Mouse (Mus musculus) splenic B cell, adult 2 months (primary cell): ENCODE measurements around the gene Ifna6.
"Not testable (repeated sequence)": the region's sequence is repeated elsewhere in the genome, so short reads cannot be mapped to it uniquely, and the experiment has no call there.

Source experiments
- DNase-seq: peaks from one replicate; pipeline ENCODE4 v3.0.0-alpha.2; 2011; ENCODE audit warnings: low read depth, low spot score
- H3K27me3 ChIP-seq: 2 replicates; pipeline ENCODE4 v1.6.1; 2012; ENCODE audit warnings: mild to moderate bottlenecking, low read length, moderate library complexity, mixed read lengths; ENCODE audit not compliant: control insufficient read depth, poor library complexity, insufficient read depth, severe bottlenecking
- H3K36me3 ChIP-seq: 2 replicates; pipeline ENCODE4 v1.6.1; 2012; ENCODE audit warnings: mild to moderate bottlenecking, low read length, moderate library complexity, mixed read lengths; ENCODE audit not compliant: control insufficient read depth, poor library complexity, insufficient read depth, severe bottlenecking

Gene Ifna6

DNA sequence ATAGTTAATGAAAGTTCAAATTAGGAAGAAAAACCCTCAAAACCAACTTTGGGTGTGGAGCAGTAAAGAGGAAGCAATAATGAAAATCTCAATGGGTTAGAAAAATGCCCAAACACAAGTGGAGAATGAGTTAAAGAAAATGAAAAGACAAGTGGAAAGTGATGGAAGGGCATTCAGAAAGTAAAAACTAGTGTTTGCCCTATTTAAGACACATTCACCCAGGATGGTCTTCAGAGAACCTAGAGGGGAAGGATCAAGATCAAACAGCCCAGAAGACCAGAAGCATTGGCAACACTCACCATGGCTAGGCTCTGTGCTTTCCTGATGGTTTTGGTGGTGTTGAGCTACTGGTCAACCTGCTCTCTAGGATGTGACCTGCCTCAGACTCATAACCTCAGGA is at the start of gene Ifna6:
TSS of gene Ifna6 (plus strand) at position 301 of the 400 bp plus-strand sequence.
- DNase-seq, H3K27me3 ChIP-seq, H3K36me3 ChIP-seq: not testable (repeated sequence)

DNA sequence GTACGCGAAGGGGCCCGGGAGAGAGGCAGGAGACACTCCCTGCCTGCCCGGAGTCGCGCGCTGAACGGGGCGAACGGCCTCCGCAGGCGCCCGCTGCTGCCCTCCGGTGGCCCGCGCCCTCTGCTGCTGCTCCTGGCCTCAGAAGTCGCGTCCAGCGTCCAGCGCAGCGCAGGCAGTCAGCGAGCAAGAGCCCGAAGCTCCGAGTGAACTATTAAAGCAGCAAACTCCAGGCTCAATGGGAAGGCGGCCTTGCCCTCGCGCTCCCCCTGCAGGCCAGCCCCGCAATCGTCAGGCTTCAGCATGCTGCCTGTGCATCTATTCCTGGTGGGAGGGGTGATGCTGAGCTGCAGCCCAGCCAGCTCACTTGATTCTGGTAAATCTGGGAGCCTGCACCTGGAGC is 47.7 kb upstream of the Ifna6 start, which contains the start of gene Gm13272:
TSS of gene Gm13272 (plus strand) at position 301 of the 400 bp plus-strand sequence.
- not testable (repeated sequence) for DNase-seq, H3K36me3 ChIP-seq, H3K27me3 ChIP-seq

DNA sequence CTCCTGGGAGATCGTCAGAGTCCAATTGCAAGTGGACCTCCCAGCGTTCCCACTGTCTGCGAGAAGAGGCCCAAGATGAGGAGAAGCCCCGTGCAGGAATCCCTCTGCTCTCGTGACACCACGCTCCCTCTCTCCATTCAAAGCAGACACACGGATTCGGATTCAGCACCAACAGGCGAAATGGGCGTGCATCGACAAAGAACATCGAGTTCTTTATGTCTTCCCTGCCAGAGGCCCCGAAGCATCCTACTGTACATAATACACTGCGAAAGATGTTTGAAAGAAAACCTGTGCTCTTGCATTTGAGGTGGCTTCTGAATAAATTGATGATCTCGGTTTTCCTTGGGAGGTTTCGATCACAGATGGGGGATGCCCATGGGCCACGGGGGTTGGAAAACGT is 46.9 kb upstream of the Ifna6 start:
- not testable (repeated sequence) for DNase-seq, H3K27me3 ChIP-seq, H3K36me3 ChIP-seq

DNA sequence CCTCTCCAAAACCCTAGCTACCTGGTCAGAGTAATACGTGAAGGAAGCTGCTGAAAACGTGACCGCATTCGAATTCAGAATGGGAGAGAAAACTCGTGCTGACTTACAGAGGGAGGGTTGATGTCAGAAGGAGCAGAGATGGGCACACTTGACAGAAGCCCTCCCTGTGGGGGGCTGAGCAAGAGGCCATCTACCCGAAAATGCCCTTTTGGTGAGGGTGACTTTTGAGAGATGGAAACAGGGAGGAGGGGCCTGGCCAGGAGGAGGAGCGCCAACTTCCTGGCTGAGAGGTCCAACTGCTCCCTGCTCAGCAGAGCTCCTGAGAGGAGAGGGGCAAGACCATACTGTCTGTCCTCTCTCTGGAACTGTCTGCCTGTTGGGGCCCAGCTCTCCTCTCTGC is 45.4 kb upstream of the Ifna6 start, which contains the start of gene Ifnz:
TSS of gene Ifnz (plus strand) at position 301 of the 400 bp plus-strand sequence.
- not testable (repeated sequence) for H3K27me3 ChIP-seq, DNase-seq, H3K36me3 ChIP-seq

DNA sequence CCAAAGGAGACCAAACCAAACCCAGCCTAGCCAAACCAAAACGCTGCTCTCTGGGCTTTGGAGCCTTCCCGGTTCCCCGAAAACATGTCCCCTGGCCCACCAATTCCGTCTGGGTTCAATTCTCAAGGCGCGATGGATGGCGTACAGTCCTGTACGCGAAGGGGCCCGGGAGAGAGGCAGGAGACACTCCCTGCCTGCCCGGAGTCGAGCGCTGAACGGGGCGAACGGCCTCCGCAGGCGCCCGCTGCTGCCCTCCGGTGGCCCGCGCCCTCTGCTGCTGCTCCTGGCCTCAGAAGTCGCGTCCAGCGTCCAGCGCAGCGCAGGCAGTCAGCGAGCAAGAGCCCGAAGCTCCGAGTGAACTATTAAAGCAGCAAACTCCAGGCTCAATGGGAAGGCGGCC is 44.9 kb upstream of the Ifna6 start:
- H3K36me3 ChIP-seq, DNase-seq, H3K27me3 ChIP-seq: not testable (repeated sequence)

DNA sequence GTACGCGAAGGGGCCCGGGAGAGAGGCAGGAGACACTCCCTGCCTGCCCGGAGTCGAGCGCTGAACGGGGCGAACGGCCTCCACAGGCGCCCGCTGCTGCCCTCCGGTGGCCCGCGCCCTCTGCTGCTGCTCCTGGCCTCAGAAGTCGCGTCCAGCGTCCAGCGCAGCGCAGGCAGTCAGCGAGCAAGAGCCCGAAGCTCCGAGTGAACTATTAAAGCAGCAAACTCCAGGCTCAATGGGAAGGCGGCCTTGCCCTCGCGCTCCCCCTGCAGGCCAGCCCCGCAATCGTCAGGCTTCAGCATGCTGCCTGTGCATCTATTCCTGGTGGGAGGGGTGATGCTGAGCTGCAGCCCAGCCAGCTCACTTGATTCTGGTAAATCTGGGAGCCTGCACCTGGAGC is 41.8 kb upstream of the Ifna6 start, which contains the start of gene Gm13276:
TSS of gene Gm13276 (plus strand) at position 301 of the 400 bp plus-strand sequence.
- H3K36me3 ChIP-seq, H3K27me3 ChIP-seq: not testable (repeated sequence)

DNA sequence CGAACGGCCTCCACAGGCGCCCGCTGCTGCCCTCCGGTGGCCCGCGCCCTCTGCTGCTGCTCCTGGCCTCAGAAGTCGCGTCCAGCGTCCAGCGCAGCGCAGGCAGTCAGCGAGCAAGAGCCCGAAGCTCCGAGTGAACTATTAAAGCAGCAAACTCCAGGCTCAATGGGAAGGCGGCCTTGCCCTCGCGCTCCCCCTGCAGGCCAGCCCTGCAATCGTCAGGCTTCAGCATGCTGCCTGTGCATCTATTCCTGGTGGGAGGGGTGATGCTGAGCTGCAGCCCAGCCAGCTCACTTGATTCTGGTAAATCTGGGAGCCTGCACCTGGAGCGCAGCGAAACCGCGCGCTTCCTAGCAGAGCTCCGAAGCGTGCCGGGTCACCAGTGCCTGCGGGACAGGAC is 38.8 kb upstream of the Ifna6 start, which contains the start of gene Gm13277:
TSS of gene Gm13277 (plus strand) at position 231 of the 400 bp plus-strand sequence.
- H3K36me3 ChIP-seq, H3K27me3 ChIP-seq, DNase-seq: not testable (repeated sequence)

More for the DNA sequence above, 41.8 kb upstream of the Ifna6 start, which contains the start of gene Gm13276:
- not testable (repeated sequence) for DNase-seq

DNA sequence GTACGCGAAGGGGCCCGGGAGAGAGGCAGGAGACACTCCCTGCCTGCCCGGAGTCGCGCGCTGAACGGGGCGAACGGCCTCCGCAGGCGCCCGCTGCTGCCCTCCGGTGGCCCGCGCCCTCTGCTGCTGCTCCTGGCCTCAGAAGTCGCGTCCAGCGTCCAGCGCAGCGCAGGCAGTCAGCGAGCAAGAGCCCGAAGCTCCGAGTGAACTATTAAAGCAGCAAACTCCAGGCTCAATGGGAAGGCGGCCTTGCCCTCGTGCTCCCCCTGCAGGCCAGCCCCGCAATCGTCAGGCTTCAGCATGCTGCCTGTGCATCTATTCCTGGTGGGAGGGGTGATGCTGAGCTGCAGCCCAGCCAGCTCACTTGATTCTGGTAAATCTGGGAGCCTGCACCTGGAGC is 36.0 kb upstream of the Ifna6 start, which contains the start of gene Gm13278:
TSS of gene Gm13278 (plus strand) at position 301 of the 400 bp plus-strand sequence.
- H3K27me3 ChIP-seq, DNase-seq, H3K36me3 ChIP-seq: not testable (repeated sequence)

DNA sequence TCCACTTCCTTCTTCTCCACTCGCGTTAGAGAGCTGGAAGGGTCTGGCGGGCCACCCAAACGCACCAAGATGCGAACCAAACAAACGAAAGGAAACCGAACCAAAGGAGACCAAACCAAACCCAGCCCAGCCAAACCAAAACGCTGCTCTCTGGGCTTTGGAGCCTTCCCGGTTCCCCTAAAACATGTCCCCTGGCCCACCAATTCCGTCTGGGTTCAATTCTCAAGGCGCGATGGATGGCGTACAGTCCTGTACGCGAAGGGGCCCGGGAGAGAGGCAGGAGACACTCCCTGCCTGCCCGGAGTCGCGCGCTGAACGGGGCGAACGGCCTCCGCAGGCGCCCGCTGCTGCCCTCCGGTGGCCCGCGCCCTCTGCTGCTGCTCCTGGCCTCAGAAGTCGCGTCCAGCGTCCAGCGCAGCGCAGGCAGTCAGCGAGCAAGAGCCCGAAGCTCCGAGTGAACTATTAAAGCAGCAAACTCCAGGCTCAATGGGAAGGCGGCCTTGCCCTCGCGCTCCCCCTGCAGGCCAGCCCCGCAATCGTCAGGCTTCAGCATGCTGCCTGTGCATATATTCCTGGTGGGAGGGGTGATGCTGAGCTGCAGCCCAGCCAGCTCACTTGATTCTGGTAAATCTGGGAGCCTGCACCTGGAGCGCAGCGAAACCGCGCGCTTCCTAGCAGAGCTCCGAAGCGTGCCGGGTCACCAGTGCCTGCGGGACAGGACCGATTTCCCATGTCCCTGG is 33.1 kb upstream of the Ifna6 start, which contains the start of gene Gm13275:
TSS of gene Gm13275 (plus strand) at position 552 of the 740 bp plus-strand sequence.
- H3K36me3 ChIP-seq, H3K27me3 ChIP-seq, DNase-seq: not testable (repeated sequence)

DNA sequence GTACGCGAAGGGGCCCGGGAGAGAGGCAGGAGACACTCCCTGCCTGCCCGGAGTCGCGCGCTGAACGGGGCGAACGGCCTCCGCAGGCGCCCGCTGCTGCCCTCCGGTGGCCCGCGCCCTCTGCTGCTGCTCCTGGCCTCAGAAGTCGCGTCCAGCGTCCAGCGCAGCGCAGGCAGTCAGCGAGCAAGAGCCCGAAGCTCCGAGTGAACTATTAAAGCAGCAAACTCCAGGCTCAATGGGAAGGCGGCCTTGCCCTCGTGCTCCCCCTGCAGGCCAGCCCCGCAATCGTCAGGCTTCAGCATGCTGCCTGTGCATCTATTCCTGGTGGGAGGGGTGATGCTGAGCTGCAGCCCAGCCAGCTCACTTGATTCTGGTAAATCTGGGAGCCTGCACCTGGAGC is 30.1 kb upstream of the Ifna6 start, which contains the start of gene Gm13279:
TSS of gene Gm13279 (plus strand) at position 301 of the 400 bp plus-strand sequence.
- H3K36me3 ChIP-seq, H3K27me3 ChIP-seq, DNase-seq: not testable (repeated sequence)

DNA sequence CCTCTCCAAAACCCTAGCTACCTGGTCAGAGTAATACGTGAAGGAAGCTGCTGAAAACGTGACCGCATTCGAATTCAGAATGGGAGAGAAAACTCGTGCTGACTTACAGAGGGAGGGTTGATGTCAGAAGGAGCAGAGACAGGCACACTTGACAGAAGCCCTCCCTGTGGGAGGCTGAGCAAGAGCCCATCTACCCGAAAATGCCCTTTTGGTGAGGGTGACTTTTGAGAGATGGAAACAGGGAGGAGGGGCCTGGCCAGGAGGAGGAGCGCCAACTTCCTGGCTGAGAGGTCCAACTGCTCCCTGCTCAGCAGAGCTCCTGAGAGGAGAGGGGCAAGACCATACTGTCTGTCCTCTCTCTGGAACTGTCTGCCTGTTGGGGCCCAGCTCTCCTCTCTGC is 27.9 kb upstream of the Ifna6 start, which contains the start of gene Gm13285:
TSS of gene Gm13285 (plus strand) at position 301 of the 400 bp plus-strand sequence.
- not testable (repeated sequence) for DNase-seq, H3K36me3 ChIP-seq, H3K27me3 ChIP-seq

DNA sequence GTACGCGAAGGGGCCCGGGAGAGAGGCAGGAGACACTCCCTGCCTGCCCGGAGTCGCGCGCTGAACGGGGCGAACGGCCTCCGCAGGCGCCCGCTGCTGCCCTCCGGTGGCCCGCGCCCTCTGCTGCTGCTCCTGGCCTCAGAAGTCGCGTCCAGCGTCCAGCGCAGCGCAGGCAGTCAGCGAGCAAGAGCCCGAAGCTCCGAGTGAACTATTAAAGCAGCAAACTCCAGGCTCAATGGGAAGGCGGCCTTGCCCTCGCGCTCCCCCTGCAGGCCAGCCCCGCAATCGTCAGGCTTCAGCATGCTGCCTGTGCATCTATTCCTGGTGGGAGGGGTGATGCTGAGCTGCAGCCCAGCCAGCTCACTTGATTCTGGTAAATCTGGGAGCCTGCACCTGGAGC is 24.3 kb upstream of the Ifna6 start, which contains the start of gene Gm13287:
TSS of gene Gm13287 (plus strand) at position 301 of the 400 bp plus-strand sequence.
- H3K36me3 ChIP-seq, DNase-seq, H3K27me3 ChIP-seq: not testable (repeated sequence)

DNA sequence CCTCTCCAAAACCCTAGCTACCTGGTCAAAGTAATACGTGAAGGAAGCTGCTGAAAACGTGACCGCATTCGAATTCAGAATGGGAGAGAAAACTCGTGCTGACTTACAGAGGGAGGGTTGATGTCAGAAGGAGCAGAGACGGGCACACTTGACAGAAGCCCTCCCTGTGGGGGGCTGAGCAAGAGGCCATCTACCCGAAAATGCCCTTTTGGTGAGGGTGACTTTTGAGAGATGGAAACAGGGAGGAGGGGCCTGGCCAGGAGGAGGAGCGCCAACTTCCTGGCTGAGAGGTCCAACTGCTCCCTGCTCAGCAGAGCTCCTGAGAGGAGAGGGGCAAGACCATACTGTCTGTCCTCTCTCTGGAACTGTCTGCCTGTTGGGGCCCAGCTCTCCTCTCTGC is 22.0 kb upstream of the Ifna6 start, which contains the start of gene Gm13288:
TSS of gene Gm13288 (plus strand) at position 301 of the 400 bp plus-strand sequence.
- H3K36me3 ChIP-seq, DNase-seq, H3K27me3 ChIP-seq: not testable (repeated sequence)

DNA sequence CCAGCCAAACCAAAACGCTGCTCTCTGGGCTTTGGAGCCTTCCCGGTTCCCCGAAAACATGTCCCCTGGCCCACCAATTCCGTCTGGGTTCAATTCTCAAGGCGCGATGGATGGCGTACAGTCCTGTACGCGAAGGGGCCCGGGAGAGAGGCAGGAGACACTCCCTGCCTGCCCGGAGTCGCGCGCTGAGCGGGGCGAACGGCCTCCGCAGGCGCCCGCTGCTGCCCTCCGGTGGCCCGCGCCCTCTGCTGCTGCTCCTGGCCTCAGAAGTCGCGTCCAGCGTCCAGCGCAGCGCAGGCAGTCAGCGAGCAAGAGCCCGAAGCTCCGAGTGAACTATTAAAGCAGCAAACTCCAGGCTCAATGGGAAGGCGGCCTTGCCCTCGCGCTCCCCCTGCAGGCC is 21.5 kb upstream of the Ifna6 start:
- not testable (repeated sequence) for H3K36me3 ChIP-seq, H3K27me3 ChIP-seq, DNase-seq

DNA sequence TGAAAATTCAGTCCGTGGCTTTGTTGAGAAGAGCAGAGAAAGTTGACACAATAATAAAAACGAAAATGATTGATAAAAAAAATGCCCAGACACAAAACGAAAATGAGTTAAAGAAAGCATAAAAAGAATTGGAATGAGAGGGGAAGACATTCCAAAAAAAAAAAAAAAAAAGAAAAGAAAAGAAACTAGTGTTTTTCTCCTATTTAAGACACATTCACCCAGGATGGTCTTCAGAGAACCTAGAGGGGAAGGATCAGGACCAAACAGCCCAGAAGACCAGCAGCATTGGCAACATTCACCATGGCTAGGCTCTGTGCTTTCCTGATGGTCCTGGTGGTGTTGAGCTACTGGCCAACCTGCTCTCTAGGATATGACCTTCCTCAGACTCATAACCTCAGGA is 11.3 kb upstream of the Ifna6 start, which contains the start of gene Ifna7:
TSS of gene Ifna7 (plus strand) at position 301 of the 400 bp plus-strand sequence.
- no peak for DNase-seq
- no peaks in the 10 kb centered on the region for H3K36me3 ChIP-seq
- H3K27me3 ChIP-seq = no peaks in the 10 kb centered on the region
